Mouse (Mus musculus) cerebellum, adult 11-12 months (tissue): ENCODE data around the gene Gm5916.

Experiments used
- DNase-seq: peaks from one replicate; pipeline ENCODE4 v3.0.0; 2022

Gm5916 gene

DNA sequence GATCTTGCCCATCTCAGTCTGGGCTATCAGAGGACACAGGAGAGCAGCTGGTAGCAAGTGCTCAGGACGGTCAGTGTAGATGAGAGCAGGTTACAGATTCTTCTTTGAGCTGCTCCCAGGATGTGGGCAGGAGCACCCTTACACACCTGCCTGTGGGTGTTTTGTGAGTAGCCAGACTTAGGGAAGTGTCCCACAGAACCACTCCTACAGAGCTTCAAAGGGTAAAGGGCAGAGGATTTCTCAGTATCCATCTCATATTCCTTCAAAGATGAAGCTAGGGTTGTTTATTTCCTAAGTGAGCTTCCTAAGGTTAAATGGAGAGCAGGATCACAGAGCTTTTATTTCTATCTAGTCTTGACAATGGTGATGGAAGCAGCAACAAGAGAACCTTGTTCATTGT is at the start of gene Gm5916:
Gm5916 (minus strand) TSS at position 101 of the 400 bp plus-strand sequence.
- DNase-seq: no peak
